Mouse (Mus musculus): ENCODE results near the gene Ubl4b. TPM values are rescaled to one million over a fixed set of nuclear protein-coding genes. Genes with fewer than 3 reads are reported as not detected.

The Ubl4b gene
- polyA plus RNA-seq, 1 experiment from 2014 or later, result not detected

- no peaks in the 10 kb centered on the region for H3K4me1 ChIP-seq (replicated peaks; ENCODE audit: control insufficient read depth, insufficient read depth, low read length)
- no peaks in the 10 kb centered on the region for H3K27me3 ChIP-seq (ENCODE audit: control insufficient read depth, insufficient read depth, low read length)
- WGBS, result 25% methylated on average over 8 of the region's 8 CpGs
- H3K4me3 ChIP-seq (ENCODE audit: low read depth, low read length), result no peak overlapping the region
- peak overlapping the region; percentile 38; the same call in 1 of the 2 replicates for H3K4me2 ChIP-seq (ENCODE audit: low read depth, low read length, severe bottlenecking)
- no peak for ATAC-seq (replicated peaks; ENCODE audit: low FRiP score)
- H3K27ac ChIP-seq (ENCODE audit: low read depth, low read length), result no peak overlapping the region
- H3K9me3 ChIP-seq (ENCODE audit: control insufficient read depth, low read length), result no peaks in the 10 kb centered on the region
- H3K9ac ChIP-seq (ENCODE audit: low read length), result no peak overlapping the region; the same call in 1 of the 2 replicates
- H3K36me3 ChIP-seq (ENCODE audit: control insufficient read depth, insufficient read depth, low read length), result no peaks in the 10 kb centered on the region
- DNase-seq (ENCODE audit: low spot score), result no peak
Observed at GRCm38 (mm10) chr3:107537504-107537889, 17.4 kb downstream of the Ubl4b start.

GRCm38 (mm10) chr3:107536810-107537503, 17.9 kb downstream of the Ubl4b start:
- no peaks in the 10 kb centered on the region for H3K4me1 ChIP-seq (replicated peaks; ENCODE audit: control insufficient read depth, insufficient read depth, low read length)
- H3K4me2 ChIP-seq (ENCODE audit: low read depth, low read length, severe bottlenecking), result peak overlapping the region; percentile 38
- H3K9me3 ChIP-seq (ENCODE audit: control insufficient read depth, low read length), result no peaks in the 10 kb centered on the region
- H3K9ac ChIP-seq (ENCODE audit: low read length), result peak overlapping the region; percentile 30
- 4% methylated on average over 17 of the region's 17 CpGs for WGBS
- DNase-seq (ENCODE audit: low spot score) (peak; percentile 50), ATAC-seq (replicated peaks; ENCODE audit: low FRiP score) (peak; percentile 51; the same call in 1 of the 2 replicates)
- peak overlapping the region; percentile 2; the same call in 1 of the 2 replicates for H3K4me3 ChIP-seq (ENCODE audit: low read depth, low read length)
- H3K27me3 ChIP-seq (ENCODE audit: control insufficient read depth, insufficient read depth, low read length), result no peaks in the 10 kb centered on the region
- H3K36me3 ChIP-seq (ENCODE audit: control insufficient read depth, insufficient read depth, low read length), result no peaks in the 10 kb centered on the region
- no peak overlapping the region for H3K27ac ChIP-seq (ENCODE audit: low read depth, low read length)

GRCm38 (mm10) chr3:107534951-107535350, 19.9 kb downstream of the Ubl4b start:
- Histone ChIP-seq H3K4me3 (ENCODE audit: low read depth, low read length) (no peak overlapping the region), H3K27me3 (ENCODE audit: control insufficient read depth, insufficient read depth, low read length) (no peaks in the 10 kb centered on the region), H3K4me2 (ENCODE audit: low read depth, low read length, severe bottlenecking) (no peak overlapping the region), H3K9ac (ENCODE audit: low read length) (no peak overlapping the region), H3K36me3 (ENCODE audit: control insufficient read depth, insufficient read depth, low read length) (no peaks in the 10 kb centered on the region), H3K9me3 (ENCODE audit: control insufficient read depth, low read length) (no peaks in the 10 kb centered on the region), H3K4me1 (replicated peaks; ENCODE audit: control insufficient read depth, insufficient read depth, low read length) (no peaks in the 10 kb centered on the region), H3K27ac (ENCODE audit: low read depth, low read length) (no peak overlapping the region)
- WGBS, result 89% methylated on average over 7 of the region's 7 CpGs
- ATAC-seq (replicated peaks; ENCODE audit: low FRiP score) (no peak), DNase-seq (ENCODE audit: low spot score) (no peak)

GRCm38 (mm10) chr3:107533532-107533931, 21.3 kb downstream of the Ubl4b start:
- Histone ChIP-seq H3K9me3 (ENCODE audit: control insufficient read depth, low read length) (no peaks in the 10 kb centered on the region), H3K4me3 (ENCODE audit: low read depth, low read length) (no peak overlapping the region), H3K27ac (ENCODE audit: low read depth, low read length) (no peak overlapping the region), H3K4me2 (ENCODE audit: low read depth, low read length, severe bottlenecking) (no peak overlapping the region), H3K27me3 (ENCODE audit: control insufficient read depth, insufficient read depth, low read length) (no peaks in the 10 kb centered on the region), H3K9ac (ENCODE audit: low read length) (no peak overlapping the region), H3K36me3 (ENCODE audit: control insufficient read depth, insufficient read depth, low read length) (no peaks in the 10 kb centered on the region), H3K4me1 (replicated peaks; ENCODE audit: control insufficient read depth, insufficient read depth, low read length) (peaks cover 5% of the 10 kb centered on the region; the same call in 1 of the 2 replicates)
- WGBS, result 81% methylated on average over 4 of the region's 4 CpGs
- DNase-seq (ENCODE audit: low spot score), result no peak
- ATAC-seq (replicated peaks; ENCODE audit: low FRiP score), result no peak

DNA sequence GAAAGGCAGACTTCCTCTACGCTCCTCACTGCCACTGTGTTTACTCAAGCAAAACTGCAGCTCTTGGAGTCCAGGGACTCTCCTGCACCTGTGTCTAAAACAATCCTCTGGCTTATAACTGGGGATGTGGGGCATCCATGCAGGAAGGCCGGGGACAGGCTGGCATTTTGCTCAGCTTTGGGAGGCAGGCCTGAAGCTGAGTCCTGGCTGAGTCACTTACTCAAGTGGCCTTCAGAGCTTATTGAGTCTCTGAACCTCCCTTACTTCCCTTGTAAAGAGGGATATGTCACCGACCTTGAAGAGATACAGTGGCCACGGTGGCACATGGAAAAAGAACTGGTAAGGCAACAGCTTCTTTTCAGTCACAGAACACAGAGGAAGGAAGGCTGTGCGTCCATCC, 24.3 kb downstream of the Ubl4b start:
- DNase-seq (ENCODE audit: low spot score) (no peak), ATAC-seq (replicated peaks; ENCODE audit: low FRiP score) (no peak)
- Histone ChIP-seq H3K36me3 (ENCODE audit: control insufficient read depth, insufficient read depth, low read length) (no peaks in the 10 kb centered on the region), H3K9me3 (ENCODE audit: control insufficient read depth, low read length) (no peaks in the 10 kb centered on the region), H3K9ac (ENCODE audit: low read length) (no peak overlapping the region), H3K4me1 (replicated peaks; ENCODE audit: control insufficient read depth, insufficient read depth, low read length) (peaks cover 9% of the 10 kb centered on the region; the same call in 1 of the 2 replicates), H3K4me2 (ENCODE audit: low read depth, low read length, severe bottlenecking) (no peak overlapping the region), H3K4me3 (ENCODE audit: low read depth, low read length) (no peak overlapping the region), H3K27ac (ENCODE audit: low read depth, low read length) (no peak overlapping the region), H3K27me3 (ENCODE audit: control insufficient read depth, insufficient read depth, low read length) (no peaks in the 10 kb centered on the region)
- WGBS, result 80% methylated on average over 5 of the region's 5 CpGs

DNA sequence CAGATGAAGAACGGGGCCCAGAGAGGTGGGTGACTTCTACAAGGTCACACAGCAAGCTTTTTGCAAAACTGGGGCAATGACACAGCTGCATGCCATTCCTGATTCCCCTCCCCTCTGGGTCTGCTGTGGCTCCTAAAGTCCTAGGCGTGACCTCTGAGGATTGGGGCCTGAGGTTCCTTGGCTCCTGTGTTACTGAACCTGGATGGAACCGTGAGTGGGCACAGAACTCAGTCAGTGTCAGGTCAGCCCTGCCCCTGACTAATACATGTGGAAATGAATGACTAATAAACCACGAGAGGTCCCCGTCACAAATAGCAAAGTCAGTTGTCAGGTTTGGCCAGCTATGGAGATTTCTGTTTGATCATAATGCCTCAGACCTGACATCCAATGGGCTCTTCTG, 25.7 kb downstream of the Ubl4b start:
- peaks cover 9% of the 10 kb centered on the region; the same call in 1 of the 2 replicates for H3K4me1 ChIP-seq (replicated peaks; ENCODE audit: control insufficient read depth, insufficient read depth, low read length)
- DNase-seq (ENCODE audit: low spot score) (no peak), ATAC-seq (replicated peaks; ENCODE audit: low FRiP score) (no peak)
- WGBS, result 79% methylated on average over 5 of the region's 5 CpGs
- H3K27ac ChIP-seq (ENCODE audit: low read depth, low read length), result no peak overlapping the region
- H3K36me3 ChIP-seq (ENCODE audit: control insufficient read depth, insufficient read depth, low read length), result no peaks in the 10 kb centered on the region
- H3K9me3 ChIP-seq (ENCODE audit: control insufficient read depth, low read length), result no peaks in the 10 kb centered on the region
- H3K4me2 ChIP-seq (ENCODE audit: low read depth, low read length, severe bottlenecking), result no peak overlapping the region
- no peaks in the 10 kb centered on the region for H3K27me3 ChIP-seq (ENCODE audit: control insufficient read depth, insufficient read depth, low read length)
- no peak overlapping the region for H3K9ac ChIP-seq (ENCODE audit: low read length)
- no peak overlapping the region for H3K4me3 ChIP-seq (ENCODE audit: low read depth, low read length)

GRCm38 (mm10) chr3:107528401-107529118, 26.3 kb downstream of the Ubl4b start:
- Histone ChIP-seq H3K9me3 (ENCODE audit: control insufficient read depth, low read length) (no peaks in the 10 kb centered on the region), H3K4me2 (ENCODE audit: low read depth, low read length, severe bottlenecking) (peak overlapping the region; percentile 32), H3K27me3 (ENCODE audit: control insufficient read depth, insufficient read depth, low read length) (no peaks in the 10 kb centered on the region), H3K36me3 (ENCODE audit: control insufficient read depth, insufficient read depth, low read length) (no peaks in the 10 kb centered on the region), H3K4me3 (ENCODE audit: low read depth, low read length) (no peak overlapping the region), H3K27ac (ENCODE audit: low read depth, low read length) (no peak overlapping the region), H3K9ac (ENCODE audit: low read length) (peak overlapping the region; percentile 23; the same call in 1 of the 2 replicates), H3K4me1 (replicated peaks; ENCODE audit: control insufficient read depth, insufficient read depth, low read length) (peaks cover 9% of the 10 kb centered on the region; the same call in 1 of the 2 replicates)
- ATAC-seq (replicated peaks; ENCODE audit: low FRiP score) (peak; percentile 86), DNase-seq (ENCODE audit: low spot score) (no peak)
- 25% methylated on average over 9 of the region's 9 CpGs for WGBS

DNA sequence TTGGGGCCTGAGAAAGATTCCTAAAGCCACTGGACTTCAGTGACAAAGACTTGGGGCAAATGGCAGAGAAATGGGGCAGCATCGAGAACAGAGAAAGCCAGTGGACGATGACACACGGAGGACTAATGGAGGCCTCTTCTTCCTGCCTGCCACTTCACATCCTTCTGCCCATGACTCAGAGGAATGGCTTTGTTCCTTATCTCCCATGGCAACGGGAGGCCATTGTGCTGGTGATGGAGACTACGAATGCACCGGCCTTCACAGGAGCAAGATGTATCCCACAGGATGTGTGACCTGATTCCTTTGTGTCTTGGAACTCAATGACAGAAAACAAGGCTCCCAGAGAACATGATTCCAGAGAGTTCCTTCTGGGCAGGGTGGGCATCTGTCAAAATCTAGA, 30.3 kb downstream of the Ubl4b start:
- H3K27me3 ChIP-seq (ENCODE audit: control insufficient read depth, insufficient read depth, low read length), result 0 out of 2 replicates have a peak, but pooled peaks cover 2% of the 10 kb centered on the region

More for the DNA sequence above, 30.3 kb downstream of the Ubl4b start:
- Histone ChIP-seq H3K36me3 (ENCODE audit: control insufficient read depth, insufficient read depth, low read length) (no peaks in the 10 kb centered on the region), H3K9ac (ENCODE audit: low read length) (no peak overlapping the region), H3K4me3 (ENCODE audit: low read depth, low read length) (no peak overlapping the region), H3K4me1 (replicated peaks; ENCODE audit: control insufficient read depth, insufficient read depth, low read length) (peaks cover 9% of the 10 kb centered on the region; the same call in 1 of the 2 replicates), H3K4me2 (ENCODE audit: low read depth, low read length, severe bottlenecking) (no peak overlapping the region), H3K27ac (ENCODE audit: low read depth, low read length) (no peak overlapping the region), H3K9me3 (ENCODE audit: control insufficient read depth, low read length) (no peaks in the 10 kb centered on the region)
- 67% methylated on average over 6 of the region's 6 CpGs for WGBS
- ATAC-seq (replicated peaks; ENCODE audit: low FRiP score), result no peak
- no peak for DNase-seq (ENCODE audit: low spot score)
